ENCODE assay signal across 8 mouse cellular contexts in the genomic region with DNA sequence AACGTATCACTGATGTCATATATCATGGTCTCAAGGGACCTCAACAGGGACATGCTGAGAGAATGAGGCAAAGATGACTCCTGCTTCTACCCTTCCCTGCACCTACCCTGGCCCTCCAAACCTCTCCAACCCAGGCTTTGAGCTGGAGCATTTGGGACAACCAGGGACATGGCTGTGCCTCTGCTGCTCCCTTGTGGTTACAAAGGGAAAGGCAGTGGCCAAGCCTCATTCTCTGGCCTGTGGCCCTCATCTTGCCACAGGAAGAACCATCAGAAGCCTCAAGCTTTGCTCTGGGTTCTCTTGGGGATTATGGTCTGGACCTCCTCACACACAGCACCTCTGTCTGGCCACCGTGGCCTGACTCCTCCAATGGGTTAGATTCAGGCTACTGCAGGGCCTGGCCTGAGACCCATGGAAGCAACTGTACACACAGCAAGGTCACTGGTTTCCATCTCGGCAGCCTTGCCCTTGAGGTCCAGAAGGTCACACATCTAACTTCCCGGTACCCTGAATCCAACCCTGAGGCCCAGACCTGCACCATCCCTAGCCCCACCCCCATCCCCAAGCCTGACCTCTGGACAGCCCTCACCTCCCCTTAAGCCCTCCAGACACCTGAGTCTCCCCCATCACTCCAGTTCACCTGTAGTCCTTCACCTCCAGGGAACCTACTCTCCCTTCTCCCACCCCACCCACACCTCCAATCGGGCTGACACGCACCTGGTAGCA. TPM values are rescaled to one million over a fixed set of nuclear protein-coding genes. Genes with fewer than 3 reads are reported as not detected.
A peak's percentile ranks its signal among the peaks of the same experiment; 100 is the strongest.
DNase-seq lines count a peak whose midpoint lies in the region; ATAC-seq lines count a peak whose summit lies in the region.

No protein-coding gene starts in this region.

- ATAC-seq in hindbrain, embryonic 14.5 days (ENCODE audit: low FRiP score): peak; percentile 24; the same call in 1 of the 2 replicates

- no peak overlapping the region for H3K4me2 ChIP-seq in hindbrain, embryonic 14.5 days (replicated peaks)

- no peaks in the 10 kb centered on the region for H3K27me3 ChIP-seq in hindbrain, embryonic 14.5 days (ENCODE audit: control insufficient read depth, insufficient read depth, low read length)

- no peaks in the 10 kb centered on the region for H3K9me3 ChIP-seq in hindbrain, embryonic 14.5 days (ENCODE audit: control insufficient read depth, low read length)

- H3K4me3 ChIP-seq in hindbrain, embryonic 14.5 days (replicated peaks; ENCODE audit: low read length): no peak overlapping the region

- 63% methylated on average over 6 of the region's 6 CpGs for WGBS in hindbrain, embryonic 14.5 days

- DNase-seq in NIH3T3 (ENCODE audit: low read depth): peak; percentile 88
- peak; percentile 72 for DNase-seq in cerebellum, adult 11-12 months
- peak; percentile 61 for DNase-seq in forelimb bud, embryonic 11.5 days (ENCODE audit: low read depth, low spot score)
- DNase-seq in hindbrain, embryonic 14.5 days (ENCODE audit: low spot score): peak; percentile 76
- DNase-seq in layer of hippocampus, postnatal 36 days: peak; percentile 66 to 67
- DNase-seq in lung, postnatal 25 days (ENCODE audit: low spot score): peak; percentile 83
- peak; percentile 63 for DNase-seq in right cerebral cortex, postnatal 14 days
- DNase-seq in urinary bladder, postnatal 25 days (ENCODE audit: low spot score): peak; percentile 75

- peaks cover 5% of the 10 kb centered on the region; the same call in 1 of the 2 replicates for H3K4me1 ChIP-seq in hindbrain, embryonic 14.5 days (replicated peaks; ENCODE audit: control insufficient read depth, insufficient read depth, low read length)

- no peaks in the 10 kb centered on the region for H3K36me3 ChIP-seq in hindbrain, embryonic 14.5 days (replicated peaks; ENCODE audit: control insufficient read depth, insufficient read depth)

- H3K27ac ChIP-seq in hindbrain, embryonic 14.5 days: no peak overlapping the region

- H3K9ac ChIP-seq in hindbrain, embryonic 14.5 days: no peak overlapping the region

RNA-seq across cellular contexts. Expression of a gene that starts 47.1 kb away (rescaled TPM):
- polyA plus RNA-seq in hindbrain, embryonic 14.5 days (2014; fragmentation: Nextera tagmentation; extraction: Ambion mirVana): 23.6 and 23.9 TPM in 2 replicates
- total RNA-seq in layer of hippocampus, postnatal 36 days (2021): 10 to 100 TPM; 23.0 to 24.0 TPM
